Mouse (Mus musculus) kidney, postnatal 4 days (tissue): Measurements from ENCODE around the gene Agfg1.
"Not testable (repeated sequence)": the region's sequence is repeated elsewhere in the genome, so short reads cannot be mapped to it uniquely, and the experiment has no call there.

Experiments used
- DNase-seq, 2 experiments: peaks; one replicate each; pipeline ENCODE4 v3.0.0; 2021; ENCODE audit warnings: mixed read lengths in 2 of 2

The Agfg1 gene

DNA sequence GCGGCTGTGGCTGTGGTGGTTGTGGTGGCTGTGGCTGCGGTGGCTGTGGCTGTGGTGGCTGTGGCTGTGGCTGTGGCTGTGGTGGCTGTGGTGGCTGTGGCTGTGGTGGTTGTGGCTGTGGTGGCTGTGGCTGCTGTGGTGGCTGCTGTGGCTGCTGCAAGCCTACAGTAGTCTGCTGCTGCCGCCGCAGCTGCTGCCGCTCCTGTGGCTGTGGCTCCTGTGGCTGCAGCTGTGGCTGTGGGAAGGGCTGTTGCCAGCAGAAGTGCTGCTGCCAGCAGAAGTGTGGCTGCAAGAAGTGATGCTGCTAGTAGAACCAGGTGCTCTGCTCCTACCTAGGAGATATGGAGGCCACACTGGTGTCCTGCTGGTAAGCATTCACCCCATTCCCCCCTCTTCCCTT, 74.2 kb downstream of the Agfg1 start:
- not testable (repeated sequence) for DNase-seq

DNA sequence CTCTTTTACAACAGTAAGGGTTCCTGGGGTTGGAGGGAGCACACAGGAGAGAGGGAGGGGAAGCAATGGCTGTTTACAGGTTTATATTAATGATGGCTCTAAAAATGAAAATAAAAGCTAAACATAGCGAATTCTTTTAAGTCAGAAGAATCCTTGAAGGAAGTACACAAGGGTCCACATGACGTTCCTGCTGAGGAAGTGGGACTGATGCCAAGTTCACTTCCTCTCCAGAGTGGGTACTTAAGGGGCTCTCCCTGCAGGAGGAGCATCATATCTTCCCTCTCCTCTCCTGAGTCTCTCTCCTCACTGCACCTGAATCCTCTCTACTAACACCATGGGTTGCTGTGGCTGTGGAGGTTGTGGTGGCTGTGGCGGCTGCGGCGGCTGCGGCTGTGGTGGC, 85.4 kb downstream of the Agfg1 start, which contains the start of gene A030014E15Rik:
Gene A030014E15Rik, plus strand, starts transcription at position 268 of the 400 bp plus-strand sequence.
- no peak for DNase-seq

DNA sequence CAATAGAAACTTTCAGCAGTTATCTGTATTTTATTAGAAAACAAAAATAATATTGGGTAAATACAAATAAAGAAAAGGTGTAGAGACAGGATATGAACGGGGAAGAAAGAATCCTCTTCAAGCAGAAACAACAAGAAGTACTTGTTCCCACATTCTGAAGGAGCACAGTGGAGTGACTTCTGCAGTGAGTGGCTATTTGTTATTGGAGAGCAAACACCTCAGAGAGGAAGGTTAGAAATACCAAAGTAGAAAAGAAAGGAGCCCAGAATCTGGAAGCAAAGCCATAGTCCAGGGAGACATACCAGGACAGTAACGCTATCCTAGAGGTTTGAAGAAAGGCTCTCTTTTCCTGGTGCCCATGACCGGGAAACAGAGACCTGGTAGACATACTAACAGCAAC, 91.3 kb downstream of the Agfg1 start:
- DNase-seq: not testable (repeated sequence)

DNA sequence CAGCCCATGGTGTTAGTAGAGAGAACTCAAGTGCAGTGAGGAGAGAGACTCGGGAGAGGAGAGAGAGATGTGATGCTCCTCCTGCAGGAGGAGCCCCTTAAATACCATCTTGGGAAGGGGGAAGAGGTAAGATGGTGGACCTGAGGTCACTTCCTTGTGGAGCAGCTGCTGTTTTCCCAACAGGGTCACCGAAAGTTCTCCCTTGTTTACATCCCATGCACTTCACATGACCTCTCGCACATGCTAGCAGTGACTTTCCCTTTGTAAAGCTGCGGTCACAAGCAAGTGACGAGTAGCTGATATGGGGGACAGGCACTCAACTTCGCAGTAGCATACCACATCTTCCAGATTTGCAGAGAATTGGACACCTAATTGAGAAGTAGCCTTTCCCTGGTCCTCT, 92.0 kb downstream of the Agfg1 start, which contains the start of gene Gm6217:
Gene Gm6217, minus strand, starts transcription at position 74 of the 400 bp plus-strand sequence.
- not testable (repeated sequence) for DNase-seq

DNA sequence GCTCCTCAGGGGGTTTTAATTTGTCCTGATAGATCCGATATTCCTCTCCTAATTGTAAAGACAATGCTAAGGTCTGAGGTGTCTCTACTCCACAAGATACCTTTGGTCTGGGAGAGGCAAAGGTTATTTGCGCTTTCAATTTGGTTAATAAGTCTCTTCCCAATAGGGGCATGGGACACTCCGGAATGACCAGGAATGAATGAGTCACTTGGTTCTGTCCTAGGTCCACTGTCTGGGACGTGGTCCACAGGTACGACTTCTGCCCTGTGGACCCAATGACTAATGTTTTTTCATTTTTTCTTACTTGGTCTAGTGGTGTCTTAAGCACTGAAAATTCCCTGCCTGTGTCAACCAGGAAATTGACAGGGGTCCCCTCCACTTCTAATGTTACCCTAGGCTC, 99.4 kb downstream of the Agfg1 start:
- DNase-seq: no peak

DNA sequence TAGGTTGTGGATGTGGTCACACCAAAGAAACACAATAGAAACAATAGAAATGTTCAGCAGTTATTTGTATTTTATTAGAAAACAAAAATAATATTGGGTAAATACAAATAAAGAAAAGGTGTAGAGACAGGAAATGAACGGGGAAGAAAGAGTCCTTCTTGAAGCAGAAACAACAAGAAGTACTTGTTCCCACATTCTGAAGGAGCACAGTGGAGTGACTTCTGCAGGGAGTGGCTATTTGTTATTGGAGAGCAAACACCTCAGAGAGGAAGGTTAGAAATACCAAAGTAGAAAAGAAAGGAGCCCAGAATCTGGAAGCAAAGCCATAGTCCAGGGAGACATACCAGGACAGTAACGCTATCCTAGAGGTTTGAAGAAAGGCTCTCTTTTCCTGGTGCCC, 103.2 kb downstream of the Agfg1 start:
- DNase-seq: not testable (repeated sequence)

DNA sequence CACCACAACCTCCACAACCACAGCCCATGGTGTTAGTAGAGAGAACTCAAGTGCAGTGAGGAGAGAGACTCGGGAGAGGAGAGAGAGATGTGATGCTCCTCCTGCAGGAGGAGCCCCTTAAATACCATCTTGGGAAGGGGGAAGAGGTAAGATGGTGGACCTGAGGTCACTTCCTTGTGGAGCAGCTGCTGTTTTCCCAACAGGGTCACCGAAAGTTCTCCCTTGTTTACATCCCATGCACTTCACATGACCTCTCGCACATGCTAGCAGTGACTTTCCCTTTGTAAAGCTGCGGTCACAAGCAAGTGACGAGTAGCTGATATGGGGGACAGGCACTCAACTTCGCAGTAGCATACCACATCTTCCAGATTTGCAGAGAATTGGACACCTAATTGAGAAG, 104.0 kb downstream of the Agfg1 start, which contains the start of gene A030003K21Rik:
Gene A030003K21Rik, minus strand, starts transcription at position 94 of the 400 bp plus-strand sequence.
- DNase-seq: not testable (repeated sequence)

DNA sequence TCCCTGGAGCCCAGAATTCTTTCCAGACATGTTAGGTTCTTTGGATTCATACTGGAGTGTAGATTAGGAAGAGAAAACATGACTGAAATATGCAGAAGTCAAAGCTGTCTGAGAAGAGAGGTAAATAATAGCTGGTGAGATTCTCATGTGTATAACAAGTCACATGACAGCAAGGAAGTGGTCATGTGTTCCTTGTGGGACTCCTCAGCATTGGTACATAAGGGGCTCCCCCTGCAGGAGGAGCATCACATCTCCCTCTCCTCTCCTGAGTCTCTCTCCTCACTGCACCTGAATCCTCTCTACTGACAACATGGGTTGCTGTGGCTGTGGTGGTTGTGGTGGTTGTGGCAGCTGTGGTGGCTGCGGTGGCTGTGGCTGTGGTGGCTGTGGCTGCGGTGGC, 106.7 kb downstream of the Agfg1 start:
- not testable (repeated sequence) for DNase-seq

DNA sequence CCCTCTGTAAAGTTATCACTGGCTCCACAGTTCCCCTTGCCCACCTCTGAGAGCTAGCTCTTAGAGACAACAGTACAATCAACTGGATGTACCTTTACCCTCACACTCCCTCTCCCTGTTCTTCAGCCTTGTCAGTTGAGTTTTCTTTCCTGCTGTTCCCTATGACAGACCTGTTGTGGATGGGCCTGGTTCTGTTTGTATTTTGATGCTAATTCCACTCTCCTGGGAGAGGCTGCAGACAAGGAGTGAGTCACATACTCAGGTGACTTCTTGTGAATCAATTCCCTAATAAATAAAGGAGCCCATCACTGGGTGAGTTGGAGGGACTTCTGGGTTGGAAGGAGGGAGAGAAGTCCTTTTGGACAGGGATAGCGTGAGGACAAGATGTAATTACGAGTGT, 109.3 kb downstream of the Agfg1 start:
- DNase-seq: no peak
